Mouse (Mus musculus): ENCODE measurements around the gene Scrg1. TPM values are rescaled to one million over a fixed set of nuclear protein-coding genes. Genes with fewer than 3 reads are reported as not detected.
"Not testable (repeated sequence)": the region's sequence is repeated elsewhere in the genome, so short reads cannot be mapped to it uniquely, and the experiment has no call there.

Scrg1 gene
- not detected for total RNA-seq (2021)
- long read RNA-seq, experiment 1: 0 reads
- long read RNA-seq, experiment 2, partial matches to known transcripts: 0 of 1 reads
- long read RNA-seq, experiment 2, other reads (novel, unspliced or antisense): 0 of 1 reads

DNA sequence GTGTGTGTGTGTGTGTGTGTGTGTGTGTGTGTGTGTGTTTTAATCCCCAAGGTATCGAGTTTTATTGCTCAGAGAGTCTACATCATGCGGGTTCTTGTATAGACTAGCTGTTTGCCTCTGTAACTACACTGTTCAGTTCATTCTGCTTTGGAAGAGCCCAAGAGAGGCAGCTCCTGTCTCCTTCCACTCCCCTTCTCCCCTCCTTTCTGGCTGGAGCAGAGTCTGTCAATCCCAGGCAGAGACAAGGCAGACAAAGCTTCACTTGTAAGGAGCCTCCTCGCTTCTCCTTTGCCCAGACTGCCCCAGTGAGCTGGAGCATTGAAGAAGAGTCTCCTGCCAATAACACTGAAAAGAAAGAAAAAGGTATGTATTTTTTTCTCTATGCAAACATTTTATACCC lies at the start of gene Scrg1:
Scrg1 (plus strand) TSS at position 159 of the 400 bp plus-strand sequence.
- no peak for DNase-seq

DNA sequence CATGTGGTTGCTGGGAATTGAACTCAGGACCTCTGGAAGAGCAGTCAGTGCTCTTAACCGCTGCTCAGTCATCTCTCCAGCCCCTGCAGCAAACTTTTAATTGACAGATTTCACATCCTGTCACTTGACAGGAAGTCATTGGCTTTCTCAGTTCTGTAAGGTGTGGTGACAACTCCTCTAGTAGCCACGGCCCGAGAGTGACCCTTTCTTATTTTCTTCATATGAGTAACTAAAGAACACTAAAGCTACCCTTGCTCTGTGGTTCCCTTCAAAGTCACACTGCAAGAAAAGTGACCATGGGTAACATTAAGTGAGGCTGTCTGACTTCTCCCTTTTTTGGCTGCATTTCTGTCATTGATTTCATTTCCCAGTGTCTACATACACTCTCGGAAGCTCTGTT lies 49.4 kb upstream of the Scrg1 start:
- DNase-seq: no peak

DNA sequence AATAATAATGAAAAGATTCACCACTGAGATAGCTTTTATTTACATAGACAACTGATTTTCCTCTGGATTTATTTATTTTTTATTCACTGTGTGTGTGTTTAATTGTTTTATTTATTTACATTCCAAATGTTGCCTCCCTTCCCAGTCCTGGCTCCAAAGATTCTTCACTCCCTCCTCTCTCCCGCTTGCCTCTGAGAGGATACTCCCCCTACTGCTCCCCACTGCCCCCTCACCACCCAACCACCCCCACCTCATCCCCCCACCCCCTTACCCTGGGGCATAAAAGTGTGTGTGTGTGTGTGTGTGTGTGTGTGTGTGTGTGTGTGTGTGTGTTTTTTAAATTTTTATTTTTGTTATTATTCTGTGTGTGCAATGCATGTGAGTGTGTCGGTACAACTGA lies 46.4 kb upstream of the Scrg1 start:
- no peak for DNase-seq

DNA sequence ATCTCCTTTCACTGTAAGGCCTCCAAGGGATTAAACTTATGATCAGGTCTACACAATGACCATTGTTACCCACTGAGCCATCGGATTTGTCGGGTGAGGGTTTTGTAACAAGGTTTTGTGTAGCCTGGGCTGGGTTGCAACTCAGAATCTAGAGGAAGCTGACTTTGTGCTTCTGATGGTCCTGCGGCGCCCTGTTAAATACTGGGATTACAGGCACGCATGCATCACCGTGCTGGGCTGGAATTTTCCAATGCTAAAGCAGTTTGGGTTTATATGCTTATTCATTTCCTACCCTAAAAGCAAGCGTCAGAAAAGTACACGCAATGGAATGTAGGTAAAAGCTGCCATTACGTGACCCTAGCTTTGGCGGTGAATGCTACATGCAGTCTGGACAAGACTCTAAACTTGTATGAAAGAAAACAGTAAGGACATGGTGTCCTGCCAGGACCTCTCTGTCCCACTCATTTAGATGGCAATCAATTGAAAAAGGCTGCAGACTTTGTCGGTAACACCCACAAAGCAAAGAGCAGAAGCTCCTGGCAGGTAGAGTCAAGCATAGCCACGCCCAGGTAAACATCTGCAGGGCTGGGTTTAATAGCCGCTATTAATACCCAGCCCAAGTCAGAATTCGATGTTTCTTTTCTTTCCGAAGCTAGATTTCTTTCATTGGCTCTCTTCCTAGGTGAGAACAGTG lies 45.8 kb upstream of the Scrg1 start:
- no peak for DNase-seq

DNA sequence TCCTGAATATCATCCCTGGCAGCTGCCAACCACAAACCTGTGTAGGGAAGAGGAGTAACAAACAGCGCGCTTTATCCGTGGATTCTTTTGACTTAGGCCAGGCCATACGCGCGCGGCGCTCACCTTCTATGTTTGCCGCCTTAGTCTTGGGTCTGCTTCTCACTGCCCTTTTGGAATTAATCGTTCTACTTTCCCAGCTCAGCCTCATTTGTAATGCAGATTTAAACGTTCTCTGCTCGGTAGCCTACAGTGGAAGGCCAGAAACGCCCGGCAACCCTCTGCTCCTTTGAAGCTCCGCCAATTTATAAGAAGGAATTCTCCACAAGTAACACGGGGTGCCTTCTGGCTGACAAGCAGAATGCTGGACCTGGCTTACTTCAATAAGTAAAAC lies 45.3 kb upstream of the Scrg1 start:
- no peak for DNase-seq

DNA sequence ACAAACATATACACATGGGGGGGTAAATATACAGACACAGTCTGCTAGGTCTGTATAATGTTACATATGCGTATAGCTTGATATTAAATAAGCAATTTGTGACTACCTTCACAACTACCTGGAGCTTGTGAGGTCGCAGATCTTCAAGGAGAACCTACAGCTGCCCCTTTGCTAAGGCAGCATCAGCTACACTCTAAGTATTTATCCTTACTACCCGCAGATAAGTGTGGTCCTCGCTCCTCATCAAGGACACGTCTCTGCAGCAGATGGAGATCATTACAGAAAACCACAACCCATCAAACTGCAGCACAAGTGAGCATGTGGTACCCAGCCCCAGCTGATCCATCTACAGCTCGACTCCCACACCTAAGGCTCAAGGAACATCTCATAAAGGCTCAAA lies 44.4 kb upstream of the Scrg1 start:
- DNase-seq: no peak

DNA sequence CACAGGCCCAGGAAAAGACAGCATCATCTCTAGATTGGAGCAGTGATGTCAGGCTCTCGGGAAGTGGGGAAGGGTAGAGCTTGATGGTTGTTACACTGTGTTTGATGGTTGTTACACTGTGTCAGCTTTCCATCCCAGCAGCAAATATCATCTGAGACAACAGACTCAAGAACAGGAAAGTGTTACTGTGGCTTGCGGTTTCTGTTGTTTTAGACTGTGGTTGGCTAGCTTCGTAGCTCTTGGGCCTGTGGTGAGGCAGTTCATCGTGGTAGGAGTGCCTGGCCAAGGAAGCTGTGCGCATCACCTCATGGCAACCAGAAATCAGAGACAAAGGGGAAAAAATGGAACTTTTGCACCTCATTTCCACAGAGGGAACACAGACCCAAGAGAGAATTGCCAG lies 38.9 kb upstream of the Scrg1 start:
- no peak for DNase-seq

DNA sequence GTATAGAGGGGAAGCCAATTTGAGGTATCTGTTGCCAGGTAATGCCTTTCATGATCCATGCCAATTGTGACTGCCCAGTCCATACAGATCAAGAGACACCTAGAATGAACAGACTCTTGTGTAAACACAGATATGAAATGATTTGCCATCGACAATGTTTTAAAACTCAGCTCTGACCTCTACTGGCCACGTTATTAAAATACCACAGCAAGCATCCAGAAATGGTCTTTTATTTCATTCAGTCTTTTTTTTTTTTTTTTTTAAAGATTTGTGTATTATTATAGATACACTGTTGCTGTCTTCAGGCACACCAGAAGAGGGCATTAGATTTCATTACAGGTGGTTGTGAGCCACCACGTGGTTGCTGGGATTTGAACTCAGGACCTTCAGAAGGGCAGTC lies 29.6 kb upstream of the Scrg1 start:
- DNase-seq: peak; percentile 33 to 77

DNA sequence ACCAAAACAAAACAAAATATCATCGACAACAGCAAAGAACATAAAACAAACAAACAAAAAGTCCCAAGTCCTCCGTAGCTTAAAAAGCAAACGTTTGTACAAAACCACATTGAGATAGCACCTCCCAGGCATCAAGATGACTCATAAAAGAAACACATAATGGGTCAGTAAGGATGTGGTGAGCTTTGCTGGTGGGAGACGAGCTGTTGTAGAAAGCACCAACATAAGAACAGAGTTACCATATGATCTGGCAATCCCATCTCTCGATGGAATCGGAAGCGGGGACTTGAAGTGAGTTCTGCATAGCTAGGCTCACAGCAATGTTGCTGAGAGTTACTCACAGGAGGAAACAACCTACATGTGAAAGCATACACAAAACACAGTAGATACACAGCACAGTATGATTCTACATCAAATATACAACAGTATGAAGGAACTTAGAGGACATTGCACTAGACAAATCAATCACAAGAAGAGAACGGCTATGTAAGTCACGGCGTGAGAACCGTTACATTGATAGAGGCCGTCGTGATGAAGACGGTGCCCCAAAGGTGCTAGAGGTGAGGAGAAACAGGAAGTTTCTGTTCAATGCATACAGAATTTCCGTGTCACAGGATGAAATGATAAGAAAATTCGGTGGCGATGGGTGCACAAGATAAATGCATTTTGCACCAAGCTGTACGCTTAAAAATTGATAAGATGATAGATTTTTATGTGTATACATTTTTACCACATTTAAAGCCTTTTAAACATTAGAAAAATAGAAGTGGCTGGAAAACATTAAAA lies 27.9 kb upstream of the Scrg1 start:
- no peak for DNase-seq

DNA sequence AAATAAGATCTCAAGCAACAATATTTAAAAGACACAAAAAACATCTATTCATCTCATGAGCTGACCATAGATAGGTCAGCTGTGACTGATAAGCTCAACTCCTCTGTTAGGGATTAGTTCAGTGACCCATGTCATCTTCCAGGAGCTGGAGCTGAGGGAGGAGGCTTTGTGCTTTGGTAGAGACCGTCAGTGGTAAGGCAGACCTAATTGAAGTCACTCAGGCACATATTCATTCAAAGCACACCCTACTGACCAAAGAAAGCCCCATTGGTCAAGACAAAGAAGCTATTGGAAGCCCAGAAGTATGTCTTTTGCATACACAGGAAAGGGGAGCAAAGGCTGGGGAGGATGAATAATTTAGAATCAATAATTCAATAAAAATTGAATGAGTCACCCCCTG lies 27.2 kb upstream of the Scrg1 start:
- no peak for DNase-seq

DNA sequence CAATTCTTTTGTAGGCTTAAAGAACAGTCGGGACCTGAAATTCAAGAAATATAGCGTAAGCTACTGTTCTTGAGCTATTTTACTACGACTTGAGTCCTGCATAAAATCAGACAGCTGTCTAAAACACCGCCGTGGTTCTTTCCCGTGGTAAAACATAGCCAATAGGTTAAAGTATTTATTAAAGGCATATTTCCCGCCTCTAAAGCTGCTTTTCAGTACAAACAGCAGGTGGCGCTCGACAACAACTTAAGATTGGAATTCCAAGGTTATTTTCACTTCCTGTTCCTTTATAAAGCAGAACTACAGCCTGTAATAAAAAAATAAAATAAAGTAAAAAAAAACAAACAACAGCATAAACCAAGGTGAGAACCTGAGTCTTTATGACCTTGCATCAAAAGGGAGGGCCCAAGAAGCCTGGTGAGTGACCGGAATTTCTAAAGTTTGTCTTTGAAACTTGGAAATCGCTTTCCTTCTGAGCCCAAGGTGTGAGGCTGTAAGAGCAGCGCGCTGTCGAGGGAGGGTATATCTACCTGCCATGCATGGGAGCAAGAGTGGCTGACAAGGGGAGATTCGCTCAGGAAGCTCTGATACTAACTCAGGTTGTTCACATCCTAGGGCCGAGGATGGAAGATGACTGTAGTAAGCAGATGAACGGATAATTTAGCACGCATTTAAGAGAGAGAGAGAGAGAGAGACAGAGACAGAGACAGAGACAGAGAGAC lies 26.4 kb upstream of the Scrg1 start:
- DNase-seq: peak; percentile 77 to 93

DNA sequence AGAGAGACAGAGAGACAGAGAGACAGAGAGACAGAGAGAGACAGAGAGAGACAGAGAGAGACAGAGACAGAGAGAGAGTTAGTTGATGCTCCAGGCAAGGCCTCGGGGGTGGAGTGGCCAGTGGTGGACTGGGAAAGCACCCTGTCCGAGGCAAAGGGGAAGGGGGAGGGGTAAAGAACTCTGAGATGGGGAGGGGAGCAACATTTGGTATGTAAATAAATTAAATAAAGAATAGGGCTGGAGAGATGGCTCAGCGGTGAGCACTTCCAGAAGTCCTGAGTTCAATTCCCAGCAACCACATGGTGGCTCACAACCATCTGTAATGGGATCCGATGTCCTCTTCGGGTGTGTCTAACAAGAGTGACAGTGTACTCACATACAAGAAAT lies 25.8 kb upstream of the Scrg1 start:
- not testable (repeated sequence) for DNase-seq

DNA sequence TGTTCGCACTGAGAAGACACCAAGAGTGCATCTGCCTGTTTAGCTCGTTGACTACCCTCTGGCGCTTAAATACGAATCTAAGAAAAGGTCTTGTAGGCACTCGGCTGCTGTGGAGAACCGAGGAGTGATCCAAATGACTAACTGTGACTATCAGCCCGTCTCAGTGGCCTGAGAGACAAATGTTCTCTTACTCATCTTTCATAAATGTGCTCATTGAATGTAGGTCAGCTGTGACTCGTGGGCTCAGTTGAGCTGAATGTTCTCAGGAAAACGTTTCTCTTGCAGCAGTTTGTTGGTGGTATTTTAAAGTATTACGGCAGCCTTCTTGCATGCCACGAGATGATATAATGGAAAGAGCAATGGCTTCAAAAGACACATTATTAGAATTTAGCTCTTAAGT lies 24.8 kb upstream of the Scrg1 start:
- DNase-seq: peak in 1 of 2 experiments; percentile 21

DNA sequence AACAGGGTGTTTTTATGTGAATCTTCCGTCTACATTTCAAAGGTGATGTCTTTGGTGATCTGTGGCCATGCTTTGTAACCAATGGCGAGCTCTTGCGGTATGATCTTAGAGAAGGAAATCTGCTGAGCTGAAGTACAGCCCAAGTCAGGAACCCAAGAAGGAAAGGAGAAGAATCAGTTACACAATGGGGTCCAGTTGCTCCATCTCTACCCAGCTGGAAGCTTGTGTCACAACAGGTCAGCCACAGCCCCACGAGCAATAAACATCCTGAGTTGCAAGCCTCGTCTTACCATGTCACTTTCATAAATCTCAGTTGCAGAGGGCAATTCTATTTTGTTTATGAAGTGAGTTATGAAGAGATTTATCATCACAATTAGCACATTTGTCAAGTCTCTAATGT lies 22.9 kb upstream of the Scrg1 start:
- DNase-seq: no peak

DNA sequence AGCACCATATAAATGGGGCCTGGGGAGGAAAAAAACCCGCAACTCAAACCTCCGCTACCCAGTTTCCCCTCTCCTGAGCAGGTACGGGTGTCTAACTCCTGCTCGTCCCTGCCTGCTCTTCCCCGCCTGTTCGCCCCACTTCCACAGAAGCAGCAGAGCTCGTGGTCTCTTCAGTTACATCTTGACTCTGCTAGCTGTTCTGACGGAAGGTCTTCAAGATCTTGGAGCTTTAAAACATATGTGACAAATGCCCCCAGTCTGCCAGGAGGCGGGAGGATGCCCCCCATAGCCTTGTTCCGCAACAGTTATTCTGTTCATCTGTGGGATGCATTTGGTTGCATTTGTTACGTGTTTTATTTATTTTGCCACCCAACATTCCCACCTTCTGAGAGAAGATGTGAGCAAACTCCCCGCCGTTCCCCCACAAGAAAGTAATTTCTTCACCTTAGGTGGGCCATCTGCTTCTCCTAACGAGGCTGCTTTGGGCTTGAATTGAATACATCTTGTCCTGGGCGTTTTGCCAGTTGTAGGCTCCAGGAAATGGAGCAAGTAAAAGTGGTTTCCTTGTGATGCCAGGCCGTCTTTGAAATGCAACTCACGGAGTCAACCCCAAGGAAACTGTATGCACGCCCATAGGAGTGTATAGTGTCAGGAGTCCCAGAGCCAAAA lies 19.8 kb upstream of the Scrg1 start:
- peak in 1 of 2 experiments; percentile 14 for DNase-seq

DNA sequence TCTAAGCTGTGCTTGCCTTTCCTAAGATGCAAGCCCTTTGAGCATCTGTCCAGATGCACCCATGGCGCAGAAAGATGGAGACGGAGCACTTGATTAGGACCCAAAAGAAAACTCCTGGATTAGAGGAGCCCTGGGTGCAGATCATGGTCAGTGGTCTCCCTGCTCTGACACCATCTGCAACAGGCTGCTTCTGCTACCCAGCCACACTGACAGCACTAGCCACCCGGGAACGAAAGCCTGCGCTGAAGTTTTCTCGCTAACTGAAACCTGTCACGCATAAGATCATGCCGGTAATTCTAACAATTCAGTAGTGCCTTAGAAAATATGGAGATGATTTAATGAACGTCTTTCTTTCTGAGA lies 19.3 kb upstream of the Scrg1 start:
- DNase-seq: no peak

DNA sequence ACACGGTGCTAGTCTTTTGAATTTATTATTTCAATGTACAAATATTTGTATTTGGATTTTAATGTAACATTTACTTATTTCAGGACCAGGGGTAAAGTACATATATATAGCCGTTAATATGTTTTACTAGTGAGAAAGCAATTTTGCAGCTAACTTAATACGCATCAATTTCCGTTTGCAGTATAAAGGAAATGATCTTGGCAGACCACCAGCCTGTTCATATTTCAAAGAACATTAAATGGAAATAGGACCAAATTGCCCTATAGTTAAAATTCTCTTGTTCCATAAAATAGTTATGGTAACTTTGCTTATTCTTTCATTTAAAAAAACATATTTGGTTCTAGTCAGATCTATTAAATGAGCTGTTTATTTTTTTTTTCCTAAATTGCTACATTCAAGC lies 14.6 kb upstream of the Scrg1 start:
- no peak for DNase-seq

DNA sequence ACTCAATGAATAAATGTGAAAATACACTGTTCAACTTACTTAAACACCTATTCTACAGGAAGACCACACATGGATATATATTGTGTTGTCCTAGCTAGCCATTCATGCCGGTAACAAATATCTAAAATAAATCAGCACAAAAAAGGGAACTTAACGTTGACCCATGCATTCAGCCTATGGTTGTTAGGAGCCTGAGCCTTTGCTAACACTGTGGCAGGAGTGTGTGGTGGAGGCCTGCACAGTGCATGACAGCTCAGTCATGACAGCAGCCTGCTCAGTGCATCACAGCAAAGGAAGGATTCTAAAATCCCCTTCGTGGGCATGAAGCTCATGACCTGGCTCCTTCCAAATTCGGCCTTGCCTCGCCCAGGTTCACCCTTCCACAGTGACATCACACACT lies 14.2 kb upstream of the Scrg1 start:
- no peak for DNase-seq

DNA sequence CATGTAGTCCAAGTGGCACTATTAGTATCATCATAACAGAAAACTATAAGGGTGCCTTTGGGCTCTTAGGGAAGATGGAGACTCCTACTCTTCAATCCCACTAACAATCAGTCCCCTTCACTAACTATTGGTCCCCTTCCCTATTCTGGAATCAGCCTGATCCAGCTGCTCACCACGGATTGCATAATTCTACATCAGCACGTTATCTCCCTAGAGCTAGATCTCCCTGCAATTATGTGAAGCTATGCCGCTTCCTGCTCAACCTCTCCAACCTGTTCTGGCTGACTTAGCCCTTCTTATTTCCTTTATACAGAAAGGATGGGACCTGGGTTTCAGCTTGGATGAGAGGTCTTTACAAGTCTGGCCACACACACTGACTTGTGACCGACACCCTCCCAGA lies 12.4 kb upstream of the Scrg1 start:
- no peak for DNase-seq

DNA sequence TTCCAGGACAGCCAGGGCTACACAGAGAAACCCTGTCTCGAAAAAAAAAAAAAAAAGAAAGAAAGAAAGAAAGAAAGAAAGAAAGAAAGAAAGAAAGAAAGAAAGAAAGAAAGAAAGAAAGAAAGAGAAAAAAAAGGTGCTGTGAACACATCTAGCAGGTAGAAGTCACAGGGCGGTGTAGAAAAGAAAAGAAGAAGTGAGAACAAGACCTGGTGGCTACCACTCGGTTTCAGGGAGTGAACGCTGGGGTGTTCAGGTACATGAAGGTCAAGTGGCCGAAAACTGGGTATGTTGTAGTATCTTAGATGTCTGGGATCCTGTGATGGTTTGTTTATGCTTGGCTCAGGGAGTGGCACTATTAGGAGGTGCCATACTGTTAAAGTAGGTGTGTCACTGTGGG lies 9.8 kb upstream of the Scrg1 start:
- DNase-seq: not testable (repeated sequence)

DNA sequence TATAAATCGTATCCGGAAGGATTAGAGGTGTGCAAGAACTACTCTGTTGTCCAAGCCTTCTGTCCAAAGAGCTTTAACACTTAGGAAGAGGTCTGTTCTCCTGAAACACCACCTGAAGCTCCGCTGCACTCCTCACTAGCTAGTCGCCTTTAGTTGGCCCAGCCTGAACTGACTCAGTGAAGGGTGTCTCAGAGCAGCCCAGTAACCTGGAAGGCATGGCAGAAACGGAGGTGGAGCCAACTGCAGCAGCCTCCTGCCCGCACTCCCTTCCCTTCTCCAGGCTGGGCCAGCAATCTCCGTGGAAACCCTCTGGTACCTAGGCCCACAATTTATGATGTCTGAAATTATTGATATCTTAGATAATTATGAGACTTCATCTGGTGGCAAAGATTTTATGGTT lies 5.0 kb upstream of the Scrg1 start:
- no peak for DNase-seq

DNA sequence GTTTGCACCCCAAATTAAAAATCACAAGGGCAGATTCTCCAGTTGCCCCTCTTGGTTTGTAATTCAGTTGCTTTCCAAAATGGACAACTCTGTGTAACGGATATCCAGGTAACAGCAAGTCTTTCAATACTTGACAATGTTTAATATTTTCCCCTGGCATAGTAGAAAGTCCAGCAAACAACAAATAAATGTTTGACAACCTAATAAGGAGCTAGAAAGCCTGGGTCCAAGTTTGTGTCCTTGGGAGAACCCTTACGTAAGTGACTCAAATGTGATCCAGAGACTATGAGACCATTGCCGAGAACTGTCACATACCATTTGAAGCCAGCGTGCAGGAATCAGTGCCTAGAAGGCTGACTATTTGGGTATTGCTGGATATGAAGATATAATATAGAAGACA lies 3.8 kb upstream of the Scrg1 start:
- DNase-seq: no peak

DNA sequence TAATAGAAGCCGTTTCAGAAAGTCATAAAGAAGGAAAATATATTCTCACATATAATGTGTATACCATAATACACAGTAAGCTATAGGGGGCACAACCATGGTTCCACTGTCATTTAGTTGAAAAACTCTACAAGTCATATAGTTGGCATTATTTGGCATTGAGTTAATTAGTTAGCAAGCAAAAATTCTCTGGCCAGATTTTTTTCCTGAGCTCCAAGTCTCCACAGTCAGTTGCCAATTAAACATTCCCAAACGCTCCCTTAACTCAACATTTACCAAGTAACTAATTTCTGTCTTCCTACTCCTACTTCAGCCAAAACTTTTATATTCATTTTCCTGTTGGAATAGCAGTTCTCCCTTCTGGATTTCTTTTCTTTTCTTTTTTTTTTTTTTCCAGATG lies 2.4 kb upstream of the Scrg1 start:
- DNase-seq: no peak

All from heart, adult 18-20 months (tissue).